Mouse (Mus musculus) myocyte (in vitro differentiated cells): ENCODE data around the gene Mtfmt.

ENCODE experiments used
- MAX ChIP-seq: IDR thresholded peaks from one replicate; pipeline ENCODE4 v1.6.1; 2011; ENCODE audit warnings: low read depth, mild to moderate bottlenecking, control low read depth
- MYOD1 ChIP-seq, 3 experiments: IDR thresholded peaks; one replicate each; pipeline ENCODE4 v1.6.1; 2011; ENCODE audit warnings: control low read depth in 2 of 3, low read depth in 2 of 3, mild to moderate bottlenecking in 2 of 3, moderate library complexity in 1 of 3; ENCODE audit not compliant: insufficient read length in 2 of 3, control insufficient read depth in 1 of 3
- MYOG ChIP-seq, 3 experiments: IDR thresholded peaks; one replicate each; pipeline ENCODE4 v1.6.1; 2011; ENCODE audit warnings: control low read depth in 2 of 3, low read depth in 2 of 3, mild to moderate bottlenecking in 2 of 3; ENCODE audit not compliant: insufficient read length in 2 of 3, control insufficient read depth in 1 of 3, insufficient read depth in 1 of 3
- POLR2A ChIP-seq: IDR thresholded peaks from one replicate; pipeline ENCODE4 v1.6.1; 2011; ENCODE audit warnings: low read depth, mild to moderate bottlenecking, control low read depth, moderate library complexity; ENCODE audit not compliant: insufficient read length
- REST ChIP-seq: IDR thresholded peaks from one replicate; pipeline ENCODE4 v1.6.1; 2011; ENCODE audit warnings: mild to moderate bottlenecking, control low read depth, moderate library complexity; ENCODE audit not compliant: insufficient read depth, insufficient read length

- TF ChIP-seq POLR2A (no peak), MAX (no peak), MYOG (IDR thresholded peaks at IDR 0.05; ENCODE audit: control insufficient read depth in 1 of 3, insufficient read depth in 1 of 3, insufficient read length in 2 of 3, low read depth in 2 of 3) (no peak), REST (no peak), MYOD1 (IDR thresholded peaks at IDR 0.05; ENCODE audit: control insufficient read depth in 1 of 3, insufficient read length in 2 of 3, low read depth in 2 of 3) (no peak)
Observed at GRCm38 (mm10) chr9:65393606-65394005, 42.0 kb upstream of the Mtfmt start.
